Mouse (Mus musculus) ZHBTc4 (cell line): ENCODE data around the gene Vmn2r69.

Experiments
- DNase-seq: peaks from one replicate; pipeline ENCODE4 v3.0.0-alpha.2; 2011; ENCODE audit warnings: low read depth, low spot score

Gene Vmn2r69

GRCm38 (mm10) chr7:85415820-85416219, at the start of gene Vmn2r69:
Vmn2r69 (minus strand) TSS chr7:85415920.
- DNase-seq: no peak
